Mouse (Mus musculus): ENCODE measurements around the gene Pole2.
A peak's percentile ranks its signal among the peaks of the same experiment; 100 is the strongest.
"Not testable (repeated sequence)": the region's sequence is repeated elsewhere in the genome, so short reads cannot be mapped to it uniquely, and the experiment has no call there.

The Pole2 gene

DNA sequence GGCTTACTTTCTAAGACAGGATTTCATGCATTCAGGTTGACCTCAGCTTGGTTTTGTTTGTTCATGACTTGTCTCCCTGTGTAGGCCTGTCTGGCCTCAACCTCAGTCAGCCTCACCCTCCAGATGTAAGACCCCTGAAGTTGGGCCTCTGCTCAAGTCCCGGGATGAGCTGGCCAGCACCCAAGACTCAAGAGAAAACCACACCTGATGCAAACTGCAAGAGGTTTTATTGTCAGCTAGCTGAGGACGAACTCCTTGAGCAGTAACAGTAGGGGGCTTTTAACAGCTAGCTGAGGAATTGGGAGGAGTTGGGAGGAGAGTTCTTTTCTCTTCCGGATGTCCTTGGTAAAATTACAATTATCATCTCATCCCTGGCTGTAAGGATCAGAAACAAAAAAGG lies 50.5 kb downstream of the Pole2 start:
- no peak for DNase-seq

DNA sequence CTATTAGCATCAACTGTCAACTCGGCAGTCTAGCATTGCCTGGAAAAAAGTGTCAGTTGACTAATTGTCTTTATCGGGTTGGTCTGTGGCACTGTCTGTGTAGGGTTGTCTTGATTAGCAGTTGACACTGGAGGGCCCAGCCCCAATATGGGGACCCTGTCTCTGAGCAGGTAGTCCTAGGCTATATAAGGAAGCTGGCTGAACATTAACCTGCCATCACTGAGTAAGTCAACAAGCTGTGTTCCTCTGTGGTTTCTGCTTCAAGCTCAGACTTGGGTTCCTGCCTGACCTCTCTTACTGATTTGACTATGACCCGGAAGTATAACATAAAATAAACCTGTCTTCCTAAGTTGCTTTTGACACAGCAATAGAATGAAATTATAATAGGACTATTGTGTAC lies 52.0 kb downstream of the Pole2 start:
- DNase-seq = no peak

DNA sequence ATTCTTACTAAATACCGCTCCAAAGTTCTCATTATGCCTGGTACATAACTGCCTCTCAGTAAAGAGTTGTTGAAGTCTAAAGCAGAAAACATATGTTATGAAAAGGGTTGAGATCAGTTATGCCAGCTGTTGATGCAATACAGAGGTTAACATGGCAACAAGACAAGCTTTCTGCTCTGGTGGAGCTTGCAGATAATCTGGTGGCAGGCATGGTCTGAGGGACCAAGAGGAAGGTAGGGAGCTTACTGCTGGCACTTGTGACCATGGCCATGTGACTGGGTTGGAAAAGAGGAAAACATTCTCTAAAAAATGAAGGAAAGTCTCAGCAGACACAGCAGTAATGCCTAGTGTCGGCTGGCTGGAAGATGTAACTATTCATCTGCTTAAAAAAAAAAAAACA lies 56.7 kb downstream of the Pole2 start:
- no peak for DNase-seq

DNA sequence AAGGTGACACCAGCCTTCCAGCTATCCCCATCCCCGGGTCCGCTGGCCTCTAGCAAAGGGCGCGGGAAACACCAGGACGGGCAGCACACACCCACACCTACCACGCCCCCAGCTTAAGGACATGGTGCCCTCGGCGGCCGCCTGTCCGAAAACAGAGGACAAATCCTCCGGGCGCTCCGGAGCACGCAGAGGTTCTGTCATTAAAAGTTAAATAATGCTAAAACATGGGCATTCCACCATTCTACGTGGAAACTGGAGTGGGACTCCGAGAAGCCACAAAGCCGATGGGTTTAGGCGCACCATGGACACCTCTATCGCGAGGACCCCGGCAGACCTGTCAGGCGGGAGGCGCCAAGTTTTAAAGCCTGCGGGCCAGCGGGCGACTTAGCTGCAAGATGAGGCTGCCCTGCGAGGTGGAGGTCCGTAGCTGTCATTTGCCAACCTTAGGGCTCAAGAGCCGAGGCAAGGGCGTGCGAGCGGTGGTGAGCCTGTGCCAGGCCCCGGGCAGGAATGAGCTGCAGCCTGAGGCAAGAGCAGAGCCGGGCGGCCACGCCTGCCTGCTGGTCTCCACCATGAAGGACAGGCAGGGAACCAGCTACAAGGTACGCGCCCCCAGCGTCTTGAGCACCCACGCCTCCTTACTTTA lies 59.4 kb downstream of the Pole2 start, which contains the start of gene Lrr1:
Lrr1 (plus strand) TSS at position 354 of the 646 bp plus-strand sequence.
- peak; percentile 90 to 94 for DNase-seq

DNA sequence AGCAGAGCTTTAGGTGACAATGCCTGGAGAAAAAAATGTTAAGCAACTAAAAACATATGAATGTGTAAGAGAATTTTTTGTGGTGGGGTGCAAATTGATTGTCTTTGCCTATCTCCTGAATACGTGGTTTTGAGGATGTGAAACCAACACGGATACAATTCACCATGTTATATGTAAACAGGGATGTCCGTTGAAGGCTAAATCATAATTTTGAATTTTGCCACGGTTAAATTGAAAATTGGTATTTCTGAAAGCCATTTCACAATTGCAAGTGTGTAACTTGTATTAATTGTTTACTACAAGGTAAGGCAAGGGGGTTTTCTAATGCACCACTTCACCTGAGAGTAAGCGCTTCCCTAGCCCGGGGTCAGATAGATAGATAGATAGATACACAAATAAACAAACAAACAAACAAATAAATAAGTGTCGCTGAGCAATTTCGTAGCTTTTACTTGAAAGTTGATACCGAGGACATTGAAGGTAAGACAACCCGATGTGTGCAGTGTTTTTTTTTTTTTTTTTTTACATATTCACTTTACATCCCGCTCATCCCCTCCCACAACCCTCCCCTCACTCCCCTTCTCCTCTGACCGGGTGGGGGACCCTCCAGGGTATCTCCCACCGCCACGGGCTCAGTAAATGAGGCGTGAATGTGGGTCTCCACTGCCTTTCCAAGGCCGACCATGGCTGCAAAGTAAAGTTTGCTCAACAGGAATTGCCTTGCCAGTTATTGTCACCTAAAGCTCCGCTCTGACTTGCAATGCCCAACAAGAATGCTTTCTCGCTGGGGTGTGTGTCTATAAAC lies 60.1 kb downstream of the Pole2 start:
- DNase-seq = no peak

DNA sequence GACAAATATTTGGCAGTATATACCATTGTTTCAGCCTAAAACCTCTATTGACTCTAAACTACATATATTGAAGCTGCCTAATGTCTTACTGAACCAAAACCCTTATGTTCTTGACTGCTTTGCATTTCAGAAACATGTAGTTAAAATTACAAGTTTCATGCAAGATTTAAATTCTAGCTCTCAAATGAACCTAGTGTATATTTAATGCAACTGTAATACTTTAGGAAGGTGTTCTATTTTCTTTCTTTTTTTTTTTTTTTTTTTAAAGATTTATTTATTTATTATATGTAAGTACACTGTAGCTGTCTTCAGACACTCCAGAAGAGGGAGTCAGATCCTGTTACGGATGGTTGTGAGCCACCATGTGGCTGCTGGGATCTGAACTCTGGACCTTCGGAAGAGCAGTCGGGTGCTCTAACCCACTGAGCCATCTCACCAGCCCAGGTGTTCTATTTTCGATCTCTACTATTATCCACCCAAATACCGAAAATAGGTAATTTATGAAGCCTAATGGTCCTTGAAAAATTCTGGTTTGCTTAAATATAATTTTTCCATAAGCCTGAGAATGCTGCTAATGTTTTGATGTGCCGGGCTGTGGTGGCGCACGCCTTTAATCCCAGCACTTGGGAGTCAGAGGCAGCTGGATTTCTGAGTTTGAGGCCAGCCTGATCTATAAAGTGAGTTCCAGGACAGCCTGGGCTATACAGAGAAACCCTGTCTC lies 61.0 kb downstream of the Pole2 start:
- not testable (repeated sequence) for DNase-seq

DNA sequence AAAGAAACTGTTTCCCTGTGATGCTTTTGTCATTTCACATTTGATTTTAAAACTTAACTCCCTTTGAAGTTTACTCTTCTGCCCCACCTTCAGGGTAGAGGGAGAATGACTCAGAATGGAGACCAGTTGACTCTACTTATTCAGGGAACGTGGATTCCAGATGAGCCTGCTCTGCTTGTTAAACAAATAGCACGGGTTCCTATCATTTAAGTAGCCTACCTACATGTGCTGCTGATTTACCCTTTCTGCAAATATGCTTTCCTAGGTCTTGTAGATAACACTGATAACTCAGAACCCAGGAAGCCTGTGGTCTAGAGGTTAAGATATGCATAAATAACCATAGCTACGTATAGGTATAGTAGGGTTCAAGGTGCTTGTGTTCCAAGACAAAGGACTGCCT lies 63.1 kb downstream of the Pole2 start:
- DNase-seq = no peak

DNA sequence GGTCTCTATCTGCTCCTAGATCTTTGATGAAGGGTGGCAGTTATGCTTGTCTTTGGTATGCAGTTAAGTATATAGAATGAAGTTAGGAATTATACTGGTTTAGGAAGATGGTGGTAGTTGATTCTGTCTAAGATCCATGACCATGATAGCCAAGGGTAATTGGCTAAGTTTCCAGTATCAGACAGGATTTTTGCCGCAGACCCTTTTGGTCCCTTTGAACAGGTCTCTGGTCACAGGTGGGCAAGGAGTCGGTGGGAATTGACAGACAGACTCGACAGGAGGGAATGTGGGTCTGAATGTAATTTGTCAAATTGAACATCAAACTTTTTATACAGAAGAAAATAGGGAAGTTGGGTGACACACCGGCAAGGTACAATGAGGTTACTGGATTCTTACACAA lies 64.4 kb downstream of the Pole2 start:
- DNase-seq = not testable (repeated sequence)

DNA sequence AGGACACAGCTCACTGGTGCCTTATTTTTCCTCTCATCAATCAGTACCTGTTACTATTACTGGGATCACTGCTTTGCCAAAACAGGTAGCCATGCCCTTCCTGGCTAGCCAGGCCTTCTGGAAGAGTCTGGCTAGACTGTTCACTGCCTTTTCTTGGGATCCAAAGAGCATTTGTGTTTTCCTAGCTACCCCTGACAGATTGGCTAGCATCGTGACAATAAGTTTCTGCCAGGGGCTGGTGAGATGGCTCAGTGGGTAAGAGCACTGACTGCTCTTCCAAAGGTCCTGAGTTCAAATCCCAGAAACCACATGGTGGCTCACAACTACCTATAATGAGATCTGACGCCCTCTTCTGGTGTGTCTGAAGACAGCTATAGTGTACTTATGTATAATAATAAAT lies 67.3 kb downstream of the Pole2 start:
- DNase-seq = not testable (repeated sequence)

DNA sequence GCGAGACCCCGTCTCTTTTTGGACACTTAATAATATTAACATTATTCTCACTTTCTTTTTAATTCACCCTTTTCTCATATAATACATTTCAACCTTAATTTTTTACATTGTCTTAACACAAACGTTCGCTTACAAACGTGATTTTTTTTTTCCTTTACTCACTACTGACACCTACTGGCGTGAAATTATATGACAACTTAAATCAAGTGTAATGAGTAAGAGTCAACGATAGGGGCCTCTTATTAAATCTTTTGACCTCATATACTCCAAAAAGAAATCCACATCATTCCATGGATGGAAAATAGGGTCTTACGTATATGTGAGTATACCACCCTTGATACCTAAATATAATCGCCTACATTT lies 68.4 kb downstream of the Pole2 start:
- DNase-seq = peak; percentile 14 to 62

DNA sequence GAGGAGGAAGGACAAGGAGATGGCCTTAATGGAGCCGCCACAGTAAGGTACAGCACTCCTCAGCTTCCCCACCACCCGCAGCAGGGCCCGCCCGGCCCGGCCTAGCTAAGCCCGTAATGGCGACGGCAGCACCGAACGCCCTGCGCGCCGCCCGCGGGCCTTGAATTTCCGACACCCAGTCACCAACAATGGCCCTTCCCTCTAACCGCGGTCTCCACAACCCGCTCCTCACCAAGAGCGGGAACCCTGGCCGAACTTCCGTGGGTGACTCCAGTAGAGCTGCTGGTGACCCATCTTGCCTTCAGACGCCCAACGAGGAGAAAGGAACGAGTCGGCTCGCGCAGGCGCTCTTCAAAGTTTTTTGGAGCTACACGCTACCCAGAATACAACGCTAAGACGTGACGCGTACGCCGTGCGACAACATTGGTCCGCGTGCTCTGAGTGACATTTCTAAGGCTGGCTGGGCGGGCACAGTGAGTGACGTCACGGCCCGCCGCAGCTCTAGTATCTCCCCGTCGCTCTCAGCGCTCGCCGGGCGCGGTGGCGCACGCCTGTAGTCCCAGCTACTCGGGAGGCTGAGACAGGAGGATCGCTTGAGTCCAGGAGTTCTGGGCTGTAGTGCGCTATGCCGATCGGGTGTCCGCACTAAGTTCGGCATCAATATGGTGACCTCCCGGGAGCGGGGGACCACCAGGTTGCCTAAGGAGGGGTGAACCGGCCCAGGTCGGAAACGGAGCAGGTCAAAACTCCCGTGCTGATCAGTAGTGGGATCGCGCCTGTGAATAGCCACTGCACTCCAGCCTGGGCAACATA lies 69.0 kb downstream of the Pole2 start, which contains the start of gene Rps29:
Rps29 (minus strand) TSS at position 422 of the 813 bp plus-strand sequence.
- peak; percentile 97 to 98 for DNase-seq

DNA sequence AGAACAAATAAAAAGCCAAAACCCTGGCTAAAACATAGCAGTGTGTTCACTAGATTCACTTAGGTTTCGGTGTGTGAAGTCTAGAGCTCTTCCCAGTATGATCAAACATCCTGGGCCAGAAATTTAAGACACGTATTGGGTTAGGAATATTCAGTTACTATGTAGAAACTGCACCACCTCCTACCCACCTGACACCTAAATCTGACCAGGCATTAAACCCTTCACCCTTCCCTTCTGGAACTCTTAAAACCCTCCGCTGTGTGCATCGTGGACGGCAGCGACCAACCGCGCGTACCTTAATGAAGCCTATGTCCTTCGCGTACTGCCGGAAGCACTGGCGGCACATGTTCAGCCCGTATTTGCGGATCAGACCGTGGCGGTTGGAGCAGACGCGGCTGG lies 69.6 kb downstream of the Pole2 start:
- DNase-seq = no peak

DNA sequence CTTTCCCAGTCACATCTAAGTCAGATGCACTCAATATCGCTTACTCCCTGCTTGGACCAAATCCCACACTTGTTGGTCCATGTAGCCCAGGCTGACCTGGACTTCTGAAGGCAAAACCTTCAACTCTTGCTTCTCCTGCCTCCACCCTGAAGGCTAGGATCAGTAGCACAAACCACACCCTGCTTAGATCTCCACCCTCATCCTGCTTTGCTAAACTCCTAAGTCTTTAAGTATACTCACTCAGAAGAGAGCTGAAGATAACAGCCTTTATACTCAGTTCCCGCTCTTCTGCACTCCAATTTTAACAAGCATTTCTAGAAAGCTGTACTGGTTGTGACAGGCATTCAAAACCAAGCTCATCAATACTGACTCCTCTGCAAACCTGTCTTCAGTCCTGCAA lies 70.9 kb downstream of the Pole2 start:
- DNase-seq = no peak

DNA sequence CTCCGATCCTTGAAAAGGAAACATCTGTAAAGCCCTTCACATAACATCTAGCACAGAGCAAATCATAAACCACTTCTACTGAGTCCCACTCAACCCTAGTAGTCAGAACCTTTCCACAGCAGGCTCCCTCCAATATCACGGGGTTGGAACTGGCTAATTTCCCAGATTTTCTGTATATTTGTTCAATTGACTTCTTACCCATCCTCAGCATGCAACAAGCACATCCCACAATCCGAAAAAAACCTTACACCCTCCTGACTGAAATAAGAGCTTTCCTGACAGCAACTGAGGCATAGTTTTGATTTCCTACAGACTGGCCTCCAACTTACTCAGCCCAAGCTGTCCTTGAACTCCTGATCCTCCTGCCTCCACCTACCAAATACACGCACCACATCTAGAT lies 71.6 kb downstream of the Pole2 start:
- DNase-seq = no peak

DNA sequence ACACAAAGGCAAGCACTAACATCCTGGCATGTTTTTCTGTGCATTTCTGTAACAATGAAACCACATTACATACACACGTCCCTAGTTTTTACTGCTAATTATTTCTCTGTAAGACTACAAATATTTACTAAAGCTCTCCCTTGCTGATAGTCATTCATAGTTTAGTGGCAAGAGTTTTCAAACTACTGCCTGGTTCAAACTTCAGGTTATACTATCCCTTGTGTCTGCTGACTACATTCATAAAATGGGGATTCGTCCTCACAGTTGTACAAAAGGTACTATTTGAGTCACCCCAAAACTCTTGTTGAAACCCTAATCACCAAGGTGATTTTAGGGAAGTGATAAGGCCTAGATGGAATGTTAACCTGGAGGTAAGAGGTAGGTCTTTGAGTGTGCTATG lies 72.1 kb downstream of the Pole2 start:
- no peak for DNase-seq

All from cerebellum, postnatal 14 days (tissue).